Mouse (Mus musculus) hindbrain, postnatal 0 days (tissue): ENCODE data around the gene Gm2381. TPM values are rescaled to one million over a fixed set of nuclear protein-coding genes. Genes with fewer than 3 reads are reported as not detected.
"Not testable (repeated sequence)": the region's sequence is repeated elsewhere in the genome, so short reads cannot be mapped to it uniquely, and the experiment has no call there.

ENCODE experiments used
- ATAC-seq: fragments of 200-750 bp; cut with Nextera tagmentation; 2 replicates; pipeline ENCODE4 v1.8.0; 2017; ENCODE audit warnings: mild to moderate bottlenecking, moderate TSS enrichment, moderate library complexity
- DNase-seq: peaks from one replicate; pipeline ENCODE4 v3.0.0-alpha.2; 2015; ENCODE audit warnings: low spot score
- H3K27ac ChIP-seq: fragments of 300-500 bp; sonication (generic); 2 replicates; pipeline ENCODE4 v1.5.1; 2014; ENCODE audit warnings: mild to moderate bottlenecking
- H3K27me3 ChIP-seq: fragments of 300-500 bp; sonication (generic); 2 replicates; pipeline ENCODE4 v1.6.1; 2014; ENCODE audit warnings: low read length, mixed read lengths; ENCODE audit not compliant: insufficient read depth
- H3K36me3 ChIP-seq: fragments of 300-500 bp; sonication (generic); 2 replicates; pipeline ENCODE4 v1.6.1; 2014; ENCODE audit warnings: low read length, mixed read lengths; ENCODE audit not compliant: insufficient read depth
- H3K4me1 ChIP-seq: fragments of 300-500 bp; sonication (generic); 2 replicates; pipeline ENCODE4 v1.6.1; 2014; ENCODE audit warnings: antibody characterized with exemption, low read length, mixed read lengths; ENCODE audit not compliant: insufficient read depth
- H3K4me2 ChIP-seq: fragments of 300-500 bp; sonication (generic); 2 replicates; pipeline ENCODE4 v1.6.1; 2014; ENCODE audit warnings: low read depth, mild to moderate bottlenecking, low read length, moderate library complexity, mixed read lengths
- H3K4me3 ChIP-seq: fragments of 300-500 bp; sonication (generic); 2 replicates; pipeline ENCODE4 v1.5.1; 2014; ENCODE audit warnings: low read length
- H3K9ac ChIP-seq: fragments of 300-500 bp; sonication (generic); replicated peaks from 2 replicates; pipeline ENCODE4 v1.6.1; 2014; ENCODE audit warnings: mild to moderate bottlenecking, low read length, moderate library complexity, mixed read lengths
- H3K9me3 ChIP-seq: fragments of 300-500 bp; sonication (generic); 2 replicates; pipeline ENCODE4 v1.6.1; 2016; ENCODE audit warnings: low read length, mixed read lengths
- CTCF ChIP-seq: IDR thresholded peaks from 2 replicates; pipeline ENCODE4 v1.5.1; 2016; ENCODE audit warnings: antibody characterized with exemption, control low read depth, low read depth
- WGBS: fragments of 180-500 bp; shearing (Covaris S2); extraction: QIAGEN DNeasy Blood & Tissue Kit; methylation state at CpG from one replicate; pipeline ENCODE4 v1.1.7; 2014; 5-methylcytosine and 5-hydroxymethylcytosine counted together
- polyA plus RNA-seq: library from polyadenylated mRNA; unstranded; fragments of >200 nt; fragmentation: Nextera tagmentation; extraction: Ambion mirVana; gene quantifications from 2 replicates; pipeline ENCODE4 v1.2.1, GENCODE M21; 2015
- total RNA-seq: library from RNA; depleted of rRNA; stranded (reverse); fragments of >200 nt; gene quantifications from 2 replicates; pipeline ENCODE4 v1.2.3, GENCODE M21; 2014; rRNA removed

Gene Gm2381
- total RNA-seq: not detected in 2 replicates
- not detected in 2 replicates for polyA plus RNA-seq

- H3K27me3 ChIP-seq, H3K4me1 ChIP-seq, H3K27ac ChIP-seq, H3K36me3 ChIP-seq, ATAC-seq, DNase-seq, H3K4me3 ChIP-seq, H3K4me2 ChIP-seq, H3K9me3 ChIP-seq, H3K9ac ChIP-seq: not testable (repeated sequence)
- WGBS: 77% methylated on average over 8 of the region's 8 CpGs
These were observed at the start of gene Gm2381 for GRCm38 (mm10) chr7:42866801-42867458. Gene Gm2381 (minus strand): TSS chr7:42867234.

GRCm38 (mm10) chr7:42898067-42898466 lies 31.0 kb upstream of the Gm2381 start:
- H3K4me2 ChIP-seq, DNase-seq, ATAC-seq, H3K4me1 ChIP-seq, H3K27ac ChIP-seq, H3K4me3 ChIP-seq, H3K27me3 ChIP-seq, H3K36me3 ChIP-seq, H3K9me3 ChIP-seq, H3K9ac ChIP-seq: not testable (repeated sequence)
- WGBS: 85% methylated on average over 2 of the region's 2 CpGs

- Histone ChIP-seq H3K27ac (no peak overlapping the region), H3K4me3 (no peak overlapping the region), H3K9ac (no peak overlapping the region), H3K9me3 (peaks cover 8% of the 10 kb centered on the region; the same call in 1 of the 2 replicates), H3K36me3 (no peaks in the 10 kb centered on the region), H3K27me3 (no peaks in the 10 kb centered on the region), H3K4me2 (no peak overlapping the region), H3K4me1 (no peaks in the 10 kb centered on the region)
- WGBS: 56% methylated on average over 23 of the region's 23 CpGs
- TF ChIP-seq CTCF: no peak
- ATAC-seq: no peak
- DNase-seq: no peak
These were observed 11.1 kb upstream of the Gm2381 start for GRCm38 (mm10) chr7:42878090-42878489.

GRCm38 (mm10) chr7:42838366-42838765 lies 28.7 kb downstream of the Gm2381 start:
- H3K36me3 ChIP-seq, H3K9me3 ChIP-seq, H3K4me1 ChIP-seq, H3K4me3 ChIP-seq, H3K27ac ChIP-seq, ATAC-seq, DNase-seq, H3K27me3 ChIP-seq, H3K9ac ChIP-seq, H3K4me2 ChIP-seq: not testable (repeated sequence)

GRCm38 (mm10) chr7:42832221-42832620 lies 34.8 kb downstream of the Gm2381 start:
- Histone ChIP-seq H3K27ac (no peak overlapping the region), H3K4me1 (no peaks in the 10 kb centered on the region), H3K27me3 (no peaks in the 10 kb centered on the region), H3K36me3 (no peaks in the 10 kb centered on the region), H3K9ac (no peak overlapping the region), H3K4me2 (no peak overlapping the region), H3K9me3 (0 out of 2 replicates have a peak, but pooled peaks cover 2% of the 10 kb centered on the region), H3K4me3 (no peak overlapping the region)
- WGBS: 81% methylated on average over 3 of the region's 3 CpGs
- no peak for TF ChIP-seq CTCF
- ATAC-seq (no peak), DNase-seq (no peak)

- not testable (repeated sequence) for ATAC-seq, H3K4me1 ChIP-seq, H3K9ac ChIP-seq, H3K4me2 ChIP-seq, H3K36me3 ChIP-seq, H3K9me3 ChIP-seq, DNase-seq, H3K27me3 ChIP-seq, H3K27ac ChIP-seq, H3K4me3 ChIP-seq
- no CpG with 5 or more reads among the region's 1 CpGs for WGBS
These were observed 73.6 kb downstream of the Gm2381 start, which contains the start of gene Vmn2r62 for GRCm38 (mm10) chr7:42793425-42793824. Gene Vmn2r62 (minus strand): TSS chr7:42793525.

Other genes with a start within 250 kb of the Gm2381 start
- 0.50 and 1.2 TPM in 2 replicates for gene Zfp976, start 224.6 kb downstream of the Gm2381 start, total RNA-seq
- gene Zfp976, start 224.6 kb downstream of the Gm2381 start, polyA plus RNA-seq: 2.0 TPM in 2 replicates
- 0.68 and 1.6 TPM in 2 replicates for gene Zfp975, start 174.5 kb downstream of the Gm2381 start, total RNA-seq
- gene Zfp975, start 174.5 kb downstream of the Gm2381 start, polyA plus RNA-seq: 5.1 and 5.7 TPM in 2 replicates
- gene Gm17067, start 140.2 kb downstream of the Gm2381 start, total RNA-seq: not detected in 2 replicates
- not detected in 2 replicates for gene Gm17067, start 140.2 kb downstream of the Gm2381 start, polyA plus RNA-seq
- not detected in 2 replicates for gene Vmn2r62, start 73.7 kb downstream of the Gm2381 start, total RNA-seq
- not detected in 2 replicates for gene Vmn2r62, start 73.7 kb downstream of the Gm2381 start, polyA plus RNA-seq
- not detected in 2 replicates for gene Vmn2r63, start 66.6 kb upstream of the Gm2381 start, total RNA-seq
- gene Vmn2r63, start 66.6 kb upstream of the Gm2381 start, polyA plus RNA-seq: not detected in 2 replicates
- not detected in 2 replicates for gene Gm9268, start 151.5 kb upstream of the Gm2381 start, total RNA-seq
- gene Gm9268, start 151.5 kb upstream of the Gm2381 start, polyA plus RNA-seq: not detected in 2 replicates
- not detected in 2 replicates for gene Zfp936, start 247.0 kb upstream of the Gm2381 start, total RNA-seq
- not detected in 2 replicates for gene Zfp936, start 247.0 kb upstream of the Gm2381 start, polyA plus RNA-seq